Mouse (Mus musculus): Measurements from ENCODE around the gene Pla2g4b. TPM values are rescaled to one million over a fixed set of nuclear protein-coding genes. Genes with fewer than 3 reads are reported as not detected.

The Pla2g4b gene
- polyA plus RNA-seq, 1 experiment from 2014 or later, result 2.6 TPM

DNA sequence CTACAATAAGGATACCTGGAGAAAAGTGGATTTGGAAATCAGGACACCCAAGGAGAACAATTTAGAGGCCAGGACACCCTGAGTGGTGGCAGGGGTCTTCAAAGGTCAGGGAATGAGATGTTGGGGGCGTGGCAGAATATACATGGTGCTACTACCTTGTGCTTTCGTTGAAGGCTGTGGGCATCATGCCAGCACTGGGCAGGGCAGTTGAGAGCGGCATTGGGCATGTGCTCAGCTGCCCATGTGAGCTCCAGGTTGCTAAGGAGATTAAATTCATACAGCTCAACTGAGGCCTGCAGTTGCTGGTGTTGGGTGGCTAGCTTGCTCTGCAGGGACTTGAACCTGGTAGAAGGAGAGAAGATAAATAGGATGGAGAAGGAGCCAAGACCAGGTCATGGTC lies 33.0 kb downstream of the Pla2g4b start:
- Histone ChIP-seq H3K9me3 (no peaks in the 10 kb centered on the region), H3K4me2 (no peak overlapping the region), H3K27me3 (no peaks in the 10 kb centered on the region; the same call in 1 of the 2 replicates), H3K4me1 (peaks cover 2% of the 10 kb centered on the region; the same call in 1 of the 2 replicates), H3K27ac (no peak overlapping the region), H3K4me3 (no peak overlapping the region), H3K9ac (no peak overlapping the region), H3K36me3 (no peaks in the 10 kb centered on the region)
- 81% methylated on average over 3 of the region's 3 CpGs for WGBS
- no peak for ATAC-seq (ENCODE audit: insufficient number of reproducible peaks, insufficient read depth, low FRiP score, low TSS enrichment, low read depth)

DNA sequence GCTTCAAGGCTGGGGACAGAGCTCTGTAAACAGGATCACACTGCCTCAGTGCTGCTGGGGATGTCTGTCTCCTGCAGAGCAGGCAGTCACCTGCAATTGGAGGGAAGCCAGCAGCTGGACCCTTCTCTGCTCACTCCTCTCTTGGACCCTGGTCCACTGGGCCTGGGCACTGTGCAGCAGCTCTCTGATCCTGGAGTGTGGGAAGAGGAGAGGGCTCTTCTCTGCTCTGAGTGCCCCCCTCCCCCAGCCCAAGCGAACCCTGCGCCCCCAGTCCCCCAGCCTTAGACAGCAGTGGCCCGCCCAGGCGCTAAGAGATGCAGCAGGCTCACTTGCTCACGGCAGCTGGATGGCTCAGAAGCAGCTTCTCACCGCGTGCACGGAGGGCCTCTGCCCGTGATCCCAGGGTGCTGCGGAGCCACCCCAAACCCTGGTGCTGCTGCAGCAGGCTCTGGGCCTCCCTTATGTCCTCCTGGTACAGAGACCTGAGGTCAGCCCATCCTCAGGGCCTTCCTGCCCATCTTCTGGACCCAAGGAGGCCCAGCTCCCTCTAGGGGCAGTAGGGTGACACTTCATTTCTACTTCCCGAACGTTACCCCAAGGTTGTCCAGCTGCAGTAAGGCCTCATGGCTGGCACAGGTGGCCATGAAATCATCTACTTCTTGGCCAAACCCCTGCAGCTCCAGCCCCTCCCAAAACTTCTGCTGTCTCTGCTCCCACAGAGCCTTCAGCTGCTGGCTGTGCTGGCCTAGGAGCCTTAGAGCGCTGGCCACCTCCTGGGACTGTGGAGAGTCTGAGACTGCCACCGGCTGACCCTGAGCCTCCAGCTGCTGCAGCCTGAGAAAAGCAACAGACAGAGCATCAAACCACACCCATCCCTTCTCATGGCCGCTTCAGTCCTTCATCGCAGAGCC lies 35.6 kb downstream of the Pla2g4b start:
- Histone ChIP-seq H3K4me1 (0 out of 2 replicates have a peak, but pooled peaks cover 2% of the 10 kb centered on the region), H3K9ac (peak overlapping the region; percentile 57; the same call in 1 of the 2 replicates), H3K27ac (no peak overlapping the region), H3K27me3 (no peaks in the 10 kb centered on the region; the same call in 1 of the 2 replicates), H3K36me3 (no peaks in the 10 kb centered on the region), H3K4me3 (no peak overlapping the region), H3K4me2 (peak overlapping the region; percentile 43), H3K9me3 (no peaks in the 10 kb centered on the region)
- 40% methylated on average over 16 of the region's 16 CpGs for WGBS
- no peak for ATAC-seq (ENCODE audit: insufficient number of reproducible peaks, insufficient read depth, low FRiP score, low TSS enrichment, low read depth)

- ATAC-seq (ENCODE audit: insufficient number of reproducible peaks, insufficient read depth, low FRiP score, low TSS enrichment, low read depth), result no peak
- 65% methylated on average over 8 of the region's 8 CpGs for WGBS
These were observed 36.3 kb downstream of the Pla2g4b start for GRCm38 (mm10) chr2:120069466-120069990.

GRCm38 (mm10) chr2:120074096-120074495 lies 40.9 kb downstream of the Pla2g4b start:
- H3K9ac ChIP-seq, result no peak overlapping the region
- no peaks in the 10 kb centered on the region for H3K9me3 ChIP-seq
- H3K4me1 ChIP-seq, result peaks cover 11% of the 10 kb centered on the region; the same call in 1 of the 2 replicates
- no peak for ATAC-seq (ENCODE audit: insufficient number of reproducible peaks, insufficient read depth, low FRiP score, low TSS enrichment, low read depth)
- H3K36me3 ChIP-seq, result no peaks in the 10 kb centered on the region
- no peak overlapping the region for H3K27ac ChIP-seq
- H3K4me2 ChIP-seq, result no peak overlapping the region
- 87% methylated on average over 4 of the region's 4 CpGs for WGBS
- no peak overlapping the region for H3K4me3 ChIP-seq
- H3K27me3 ChIP-seq, result peaks cover 31% of the 10 kb centered on the region

More at GRCm38 (mm10) chr2:120069466-120069990, 36.3 kb downstream of the Pla2g4b start:
- Histone ChIP-seq H3K4me2 (no peak overlapping the region), H3K4me1 (0 out of 2 replicates have a peak, but pooled peaks cover 2% of the 10 kb centered on the region), H3K36me3 (no peaks in the 10 kb centered on the region), H3K27me3 (peaks cover under 1% of the 10 kb centered on the region; the same call in 1 of the 2 replicates), H3K9me3 (no peaks in the 10 kb centered on the region), H3K27ac (no peak overlapping the region), H3K4me3 (no peak overlapping the region), H3K9ac (no peak overlapping the region)

- ATAC-seq (ENCODE audit: insufficient number of reproducible peaks, insufficient read depth, low FRiP score, low TSS enrichment, low read depth), result 0 out of 2 replicates have a peak, but pooled peaks have one; percentile 56
- Histone ChIP-seq H3K4me2 (peak overlapping the region; percentile 66), H3K9ac (peak overlapping the region; percentile 58), H3K27ac (no peak overlapping the region), H3K9me3 (no peaks in the 10 kb centered on the region), H3K4me1 (peaks cover 11% of the 10 kb centered on the region; the same call in 1 of the 2 replicates), H3K36me3 (no peaks in the 10 kb centered on the region), H3K4me3 (peak overlapping the region; percentile 43), H3K27me3 (peaks cover 31% of the 10 kb centered on the region)
- WGBS, result 2% methylated on average over 36 of the region's 36 CpGs
These were observed 43.0 kb downstream of the Pla2g4b start for GRCm38 (mm10) chr2:120076076-120076705.

DNA sequence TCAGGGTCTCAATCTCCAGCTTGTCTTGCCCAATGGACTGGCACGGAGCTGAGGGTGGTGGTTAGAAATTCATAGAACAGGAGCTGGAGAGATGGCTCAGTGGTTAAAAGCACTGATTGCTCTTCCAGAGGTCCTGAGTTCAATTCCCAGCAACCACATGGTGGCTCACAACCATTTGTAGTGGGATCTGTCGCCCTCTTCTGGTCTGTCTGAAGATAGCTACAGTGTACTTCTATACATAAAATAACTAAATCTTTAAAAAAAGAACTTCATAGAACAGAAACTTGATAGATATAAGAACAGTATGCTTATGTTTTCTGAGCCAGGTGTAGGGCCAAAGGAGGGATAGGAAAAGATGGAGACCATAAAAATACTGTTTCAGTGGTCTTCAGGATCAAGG lies 49.2 kb downstream of the Pla2g4b start:
- H3K9me3 ChIP-seq, result no peaks in the 10 kb centered on the region
- H3K9ac ChIP-seq, result no peak overlapping the region
- H3K27me3 ChIP-seq, result peaks cover 2% of the 10 kb centered on the region
- no peaks in the 10 kb centered on the region for H3K4me1 ChIP-seq
- no peaks in the 10 kb centered on the region for H3K36me3 ChIP-seq
- no peak for ATAC-seq (ENCODE audit: insufficient number of reproducible peaks, insufficient read depth, low FRiP score, low TSS enrichment, low read depth)
- 61% methylated on average over 2 of the region's 2 CpGs for WGBS
- no peak overlapping the region for H3K4me3 ChIP-seq
- no peak overlapping the region for H3K27ac ChIP-seq
- no peak overlapping the region for H3K4me2 ChIP-seq

- Histone ChIP-seq H3K4me2 (no peak overlapping the region), H3K9me3 (no peaks in the 10 kb centered on the region), H3K36me3 (no peaks in the 10 kb centered on the region), H3K27me3 (no peaks in the 10 kb centered on the region), H3K27ac (no peak overlapping the region), H3K4me1 (no peaks in the 10 kb centered on the region), H3K9ac (no peak overlapping the region), H3K4me3 (no peak overlapping the region)
- 74% methylated on average over 14 of the region's 14 CpGs for WGBS
- no peak for ATAC-seq (ENCODE audit: insufficient number of reproducible peaks, insufficient read depth, low FRiP score, low TSS enrichment, low read depth)
These were observed 51.6 kb downstream of the Pla2g4b start for GRCm38 (mm10) chr2:120084593-120085361.

GRCm38 (mm10) chr2:120086038-120086437 lies 52.8 kb downstream of the Pla2g4b start:
- no peak for ATAC-seq (ENCODE audit: insufficient number of reproducible peaks, insufficient read depth, low FRiP score, low TSS enrichment, low read depth)
- Histone ChIP-seq H3K36me3 (no peaks in the 10 kb centered on the region), H3K4me2 (no peak overlapping the region), H3K27ac (no peak overlapping the region), H3K27me3 (no peaks in the 10 kb centered on the region), H3K9ac (no peak overlapping the region), H3K4me3 (no peak overlapping the region), H3K4me1 (no peaks in the 10 kb centered on the region), H3K9me3 (no peaks in the 10 kb centered on the region)
- WGBS, result 85% methylated on average over 3 of the region's 3 CpGs

GRCm38 (mm10) chr2:120087391-120087790 lies 54.2 kb downstream of the Pla2g4b start:
- no peaks in the 10 kb centered on the region for H3K4me1 ChIP-seq
- no peaks in the 10 kb centered on the region for H3K36me3 ChIP-seq
- no peak overlapping the region for H3K4me3 ChIP-seq
- H3K9me3 ChIP-seq, result no peaks in the 10 kb centered on the region
- no peak overlapping the region for H3K4me2 ChIP-seq
- H3K27ac ChIP-seq, result no peak overlapping the region
- ATAC-seq (ENCODE audit: insufficient number of reproducible peaks, insufficient read depth, low FRiP score, low TSS enrichment, low read depth), result no peak
- no peaks in the 10 kb centered on the region for H3K27me3 ChIP-seq
- no peak overlapping the region for H3K9ac ChIP-seq
- whole genome bisulfite sequencing, result 85% methylated on average over 3 of the region's 3 CpGs

- Histone ChIP-seq H3K9me3 (no peaks in the 10 kb centered on the region), H3K4me3 (no peak overlapping the region), H3K36me3 (no peaks in the 10 kb centered on the region), H3K9ac (no peak overlapping the region), H3K27ac (no peak overlapping the region), H3K4me1 (no peaks in the 10 kb centered on the region), H3K4me2 (no peak overlapping the region), H3K27me3 (no peaks in the 10 kb centered on the region)
- WGBS, result 74% methylated on average over 2 of the region's 2 CpGs
- no peak for ATAC-seq (ENCODE audit: insufficient number of reproducible peaks, insufficient read depth, low FRiP score, low TSS enrichment, low read depth)
These were observed 54.7 kb downstream of the Pla2g4b start for GRCm38 (mm10) chr2:120087897-120088296.

GRCm38 (mm10) chr2:120090979-120091378 lies 57.8 kb downstream of the Pla2g4b start:
- Histone ChIP-seq H3K4me2 (no peak overlapping the region), H3K36me3 (no peaks in the 10 kb centered on the region), H3K27ac (no peak overlapping the region), H3K4me3 (no peak overlapping the region), H3K4me1 (no peaks in the 10 kb centered on the region), H3K9me3 (no peaks in the 10 kb centered on the region), H3K9ac (no peak overlapping the region), H3K27me3 (no peaks in the 10 kb centered on the region)
- WGBS, result 91% methylated on average over 17 of the region's 17 CpGs
- ATAC-seq (ENCODE audit: insufficient number of reproducible peaks, insufficient read depth, low FRiP score, low TSS enrichment, low read depth), result no peak
